Mouse (Mus musculus) embryonic facial prominence, embryonic 13.5 days (tissue): ENCODE data around the gene Pcbp2. TPM values are rescaled to one million over a fixed set of nuclear protein-coding genes. Genes with fewer than 3 reads are reported as not detected.

Source experiments
- ATAC-seq: fragments of 200-750 bp; cut with Nextera tagmentation; 2 replicates; pipeline ENCODE4 v1.8.0; 2017; ENCODE audit warnings: low read depth; ENCODE audit not compliant: insufficient number of reproducible peaks, insufficient read depth, low FRiP score, low TSS enrichment
- H3K27ac ChIP-seq: fragments of 300-500 bp; sonication (generic); 2 replicates; pipeline ENCODE4 v1.5.1; 2015; ENCODE audit warnings: moderate library complexity, mild to moderate bottlenecking, inconsistent platforms
- H3K27me3 ChIP-seq: fragments of 300-500 bp; sonication (generic); 2 replicates; pipeline ENCODE4 v1.6.1; 2015; ENCODE audit warnings: mild to moderate bottlenecking, inconsistent platforms
- H3K36me3 ChIP-seq: fragments of 300-500 bp; sonication (generic); 2 replicates; pipeline ENCODE4 v1.6.1; 2015; ENCODE audit warnings: mild to moderate bottlenecking, inconsistent platforms
- H3K4me1 ChIP-seq: fragments of 300-500 bp; sonication (generic); 2 replicates; pipeline ENCODE4 v1.6.1; 2015; ENCODE audit warnings: inconsistent platforms
- H3K4me2 ChIP-seq: fragments of 300-500 bp; sonication (generic); 2 replicates; pipeline ENCODE4 v1.6.1; 2015; ENCODE audit warnings: moderate library complexity, mild to moderate bottlenecking, inconsistent platforms
- H3K4me3 ChIP-seq: fragments of 300-500 bp; sonication (generic); 2 replicates; pipeline ENCODE4 v1.5.1; 2015; ENCODE audit warnings: mild to moderate bottlenecking, inconsistent platforms
- H3K9ac ChIP-seq: fragments of 300-500 bp; sonication (generic); 2 replicates; pipeline ENCODE4 v1.6.1; 2015; ENCODE audit warnings: mild to moderate bottlenecking, inconsistent platforms
- H3K9me3 ChIP-seq: fragments of 300-500 bp; sonication (generic); 2 replicates; pipeline ENCODE4 v1.6.1; 2016; ENCODE audit warnings: inconsistent platforms
- WGBS: fragments of 180-500 bp; shearing (Covaris S2); methylation state at CpG from one replicate; pipeline ENCODE4 v1.1.7; 2015; ENCODE audit warnings: mixed read lengths; 5-methylcytosine and 5-hydroxymethylcytosine counted together
- polyA plus RNA-seq: library from polyadenylated mRNA; unstranded; fragments of >200 nt; fragmentation: Nextera tagmentation; extraction: Ambion mirVana; gene quantifications from 2 replicates; pipeline ENCODE4 v1.2.1, GENCODE M21; 2015

Pcbp2 gene
- polyA plus RNA-seq, 1 experiment from 2014 or later, result 262 TPM

- WGBS, result 33% methylated on average over 7 of the region's 7 CpGs
These were observed 19.4 kb upstream of the Pcbp2 start for GRCm38 (mm10) chr15:102450928-102451327.

GRCm38 (mm10) chr15:102451666-102452430 is 18.5 kb upstream of the Pcbp2 start:
- 81% methylated on average over 26 of the region's 26 CpGs for WGBS
- ATAC-seq, result no peak
- Histone ChIP-seq H3K27me3 (no peaks in the 10 kb centered on the region), H3K4me1 (no peaks in the 10 kb centered on the region), H3K4me2 (no peak overlapping the region), H3K27ac (no peak overlapping the region), H3K9ac (no peak overlapping the region), H3K4me3 (no peak overlapping the region), H3K9me3 (no peaks in the 10 kb centered on the region), H3K36me3 (no peaks in the 10 kb centered on the region)

More at GRCm38 (mm10) chr15:102450928-102451327, 19.4 kb upstream of the Pcbp2 start:
- no peak for ATAC-seq
- no peaks in the 10 kb centered on the region for H3K36me3 ChIP-seq
- H3K4me2 ChIP-seq, result no peak overlapping the region
- no peaks in the 10 kb centered on the region for H3K27me3 ChIP-seq
- H3K9me3 ChIP-seq, result no peaks in the 10 kb centered on the region
- H3K9ac ChIP-seq, result no peak overlapping the region
- no peaks in the 10 kb centered on the region for H3K4me1 ChIP-seq
- no peak overlapping the region for H3K27ac ChIP-seq
- H3K4me3 ChIP-seq, result no peak overlapping the region

GRCm38 (mm10) chr15:102455993-102456392 is 14.3 kb upstream of the Pcbp2 start:
- Histone ChIP-seq H3K4me1 (peaks cover 9% of the 10 kb centered on the region), H3K9ac (no peak overlapping the region), H3K27me3 (no peaks in the 10 kb centered on the region), H3K36me3 (no peaks in the 10 kb centered on the region), H3K27ac (no peak overlapping the region), H3K4me2 (no peak overlapping the region), H3K9me3 (no peaks in the 10 kb centered on the region), H3K4me3 (no peak overlapping the region)
- WGBS, result 30% methylated on average over 6 of the region's 6 CpGs
- ATAC-seq, result no peak

- 75% methylated on average over 5 of the region's 5 CpGs for WGBS
- Histone ChIP-seq H3K4me2 (peak overlapping the region; percentile 65), H3K36me3 (peaks cover 10% of the 10 kb centered on the region), H3K4me3 (peak overlapping the region; percentile 49), H3K9me3 (no peaks in the 10 kb centered on the region), H3K27me3 (no peaks in the 10 kb centered on the region), H3K4me1 (peaks cover 9% of the 10 kb centered on the region), H3K27ac (no peak overlapping the region), H3K9ac (no peak overlapping the region)
- no peak for ATAC-seq
These were observed 12.1 kb upstream of the Pcbp2 start for GRCm38 (mm10) chr15:102458050-102458736.

GRCm38 (mm10) chr15:102458904-102459317 is 11.4 kb upstream of the Pcbp2 start, which contains the start of gene Prr13:
Prr13 (plus strand) TSS chr15:102459028.
- H3K27me3 ChIP-seq, result no peaks in the 10 kb centered on the region
- peaks cover 15% of the 10 kb centered on the region for H3K36me3 ChIP-seq
- peak within 1 kb of the TSS; percentile 49 for H3K4me3 ChIP-seq
- no peak within 1 kb of the TSS for H3K27ac ChIP-seq
- under 1% methylated on average over 19 of the region's 19 CpGs for WGBS
- ATAC-seq, result peak; percentile 63; the same call in 1 of the 2 replicates
- peaks cover 9% of the 10 kb centered on the region for H3K4me1 ChIP-seq
- peak within 1 kb of the TSS; percentile 63 for H3K9ac ChIP-seq
- no peaks in the 10 kb centered on the region for H3K9me3 ChIP-seq
- peak within 1 kb of the TSS; percentile 65 for H3K4me2 ChIP-seq

GRCm38 (mm10) chr15:102459381-102459780 is 11.0 kb upstream of the Pcbp2 start:
- WGBS, result 28% methylated on average over 6 of the region's 6 CpGs
- Histone ChIP-seq H3K9me3 (no peaks in the 10 kb centered on the region), H3K4me3 (peak overlapping the region; percentile 49), H3K36me3 (peaks cover 15% of the 10 kb centered on the region), H3K4me2 (peak overlapping the region; percentile 65), H3K27me3 (no peaks in the 10 kb centered on the region), H3K4me1 (peaks cover 9% of the 10 kb centered on the region), H3K27ac (no peak overlapping the region), H3K9ac (peak overlapping the region; percentile 63)
- no peak for ATAC-seq

GRCm38 (mm10) chr15:102459847-102460246 is 10.5 kb upstream of the Pcbp2 start:
- H3K36me3 ChIP-seq, result peaks cover 15% of the 10 kb centered on the region
- no peaks in the 10 kb centered on the region for H3K9me3 ChIP-seq
- peaks cover 9% of the 10 kb centered on the region for H3K4me1 ChIP-seq
- peak overlapping the region; percentile 63 for H3K9ac ChIP-seq
- ATAC-seq, result no peak
- H3K4me2 ChIP-seq, result peak overlapping the region; percentile 65
- H3K27ac ChIP-seq, result no peak overlapping the region
- no peaks in the 10 kb centered on the region for H3K27me3 ChIP-seq
- 58% methylated on average over 5 of the region's 5 CpGs for whole genome bisulfite sequencing
- peak overlapping the region; percentile 49; the same call in 1 of the 2 replicates for H3K4me3 ChIP-seq

- no peaks in the 10 kb centered on the region for H3K9me3 ChIP-seq
- H3K9ac ChIP-seq, result peak overlapping the region; percentile 44; the same call in 1 of the 2 replicates
- H3K27me3 ChIP-seq, result no peaks in the 10 kb centered on the region
- WGBS, result 78% methylated on average over 12 of the region's 12 CpGs
- H3K4me1 ChIP-seq, result peaks cover 9% of the 10 kb centered on the region
- H3K36me3 ChIP-seq, result peaks cover 15% of the 10 kb centered on the region
- H3K4me3 ChIP-seq, result no peak overlapping the region
- peak overlapping the region; percentile 65; the same call in 1 of the 2 replicates for H3K4me2 ChIP-seq
- no peak for ATAC-seq
- no peak overlapping the region for H3K27ac ChIP-seq
These were observed 9.9 kb upstream of the Pcbp2 start for GRCm38 (mm10) chr15:102460409-102460808.

- peak overlapping the region; percentile 44; the same call in 1 of the 2 replicates for H3K9ac ChIP-seq
These were observed 9.4 kb upstream of the Pcbp2 start for GRCm38 (mm10) chr15:102460971-102461370.

GRCm38 (mm10) chr15:102461430-102462075 is 8.8 kb upstream of the Pcbp2 start:
- no peak for ATAC-seq

More at GRCm38 (mm10) chr15:102460971-102461370, 9.4 kb upstream of the Pcbp2 start:
- Histone ChIP-seq H3K27me3 (no peaks in the 10 kb centered on the region), H3K9me3 (no peaks in the 10 kb centered on the region), H3K4me1 (peaks cover 9% of the 10 kb centered on the region), H3K36me3 (peaks cover 15% of the 10 kb centered on the region), H3K4me2 (no peak overlapping the region), H3K27ac (no peak overlapping the region), H3K4me3 (no peak overlapping the region)
- 68% methylated on average over 4 of the region's 4 CpGs for WGBS
- no peak for ATAC-seq

GRCm38 (mm10) chr15:102463666-102464065 is 6.7 kb upstream of the Pcbp2 start:
- no peak overlapping the region for H3K4me2 ChIP-seq
- no peaks in the 10 kb centered on the region for H3K27me3 ChIP-seq
- H3K27ac ChIP-seq, result no peak overlapping the region
- H3K4me1 ChIP-seq, result peaks cover 9% of the 10 kb centered on the region
- no peak overlapping the region for H3K4me3 ChIP-seq
- no peak for ATAC-seq
- no peak overlapping the region for H3K9ac ChIP-seq
- H3K36me3 ChIP-seq, result peaks cover 15% of the 10 kb centered on the region
- no peaks in the 10 kb centered on the region for H3K9me3 ChIP-seq

More at GRCm38 (mm10) chr15:102461430-102462075, 8.8 kb upstream of the Pcbp2 start:
- Histone ChIP-seq H3K4me2 (no peak overlapping the region), H3K27me3 (no peaks in the 10 kb centered on the region), H3K36me3 (peaks cover 15% of the 10 kb centered on the region), H3K4me1 (peaks cover 9% of the 10 kb centered on the region), H3K9me3 (no peaks in the 10 kb centered on the region), H3K9ac (no peak overlapping the region), H3K4me3 (no peak overlapping the region), H3K27ac (no peak overlapping the region)
- 88% methylated on average over 9 of the region's 9 CpGs for WGBS
